Mouse (Mus musculus) lung, postnatal 0 days (tissue): ENCODE results near the gene Lrrn2.

Experiments
- CTCF ChIP-seq: IDR thresholded peaks from 2 replicates; pipeline ENCODE4 v1.5.1; 2016; ENCODE audit warnings: antibody characterized with exemption, mild to moderate bottlenecking
- EP300 ChIP-seq: IDR thresholded peaks from 2 replicates; pipeline ENCODE4 v1.6.1; 2016; ENCODE audit warnings: antibody characterized with exemption, mild to moderate bottlenecking, control low read depth

DNA sequence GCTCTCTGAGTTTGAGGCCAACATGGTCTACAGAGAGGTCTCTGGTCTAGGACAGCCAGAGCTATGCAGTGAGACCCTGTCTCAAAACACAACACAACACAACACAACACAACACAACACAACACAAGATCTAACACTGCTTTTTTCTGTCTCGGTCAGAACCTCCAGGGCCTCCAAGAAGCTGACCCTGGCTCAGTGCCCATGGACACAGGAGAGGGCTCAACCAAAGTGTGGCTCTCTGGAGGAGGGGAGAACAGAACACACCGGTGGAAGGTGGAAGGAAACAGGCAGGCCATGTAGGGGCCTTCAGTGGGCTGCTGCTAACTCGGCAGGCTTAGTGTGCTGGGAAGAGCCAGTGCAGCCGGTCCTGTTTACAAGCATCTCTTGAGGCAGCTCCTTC is 5.6 kb downstream of the Lrrn2 start:
- TF ChIP-seq CTCF (no peak), EP300 (no peak)
